ENCODE assay signal across 8 mouse cellular contexts in the genomic region with DNA sequence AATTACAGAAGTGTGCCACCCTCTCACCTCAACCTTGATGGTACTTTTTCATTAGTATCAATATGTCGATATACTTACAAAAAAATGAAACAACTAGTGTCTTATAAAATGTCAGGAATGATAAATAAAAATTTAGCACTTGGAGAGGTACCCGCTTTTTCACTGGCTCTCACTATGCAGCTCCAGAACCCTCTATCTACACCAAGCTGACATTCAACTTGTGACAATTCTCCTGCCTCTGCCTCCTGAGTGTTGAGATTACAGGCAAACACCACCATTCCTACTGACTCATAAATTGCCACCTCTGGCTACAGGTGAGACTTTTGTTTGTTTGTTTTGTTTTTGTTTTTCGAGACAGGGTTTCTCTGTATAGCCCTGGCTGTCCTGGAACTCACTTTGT. TPM values are rescaled to one million over a fixed set of nuclear protein-coding genes. Genes with fewer than 3 reads are reported as not detected.
DNase-seq lines count a peak whose midpoint lies in the region; ATAC-seq and TF ChIP-seq lines count a peak whose summit lies in the region.

No protein-coding gene starts in this region.

- peak overlapping the region; percentile 66 for H3K4me2 ChIP-seq in forebrain, embryonic 14.5 days (ENCODE audit: low read length)
- H3K4me2 ChIP-seq in liver, embryonic 16.5 days (ENCODE audit: low read depth, low read length) = peak overlapping the region; percentile 60

- H3K27ac ChIP-seq in heart, adult 2 months = peak overlapping the region; percentile 89
- H3K27ac ChIP-seq in forebrain, embryonic 14.5 days (ENCODE audit: low read depth, low read length) = no peak overlapping the region
- H3K27ac ChIP-seq in liver, embryonic 16.5 days (ENCODE audit: low read length) = peak overlapping the region; percentile 21; the same call in 1 of the 2 replicates

- TF ChIP-seq POLR2A in heart, adult 2 months (IDR thresholded peaks at IDR 0.05; ENCODE audit: insufficient read depth, low read depth, low read length) = no peak

- intact Hi-C loops in heart, adult 2 months (cut with DNase I) = loop anchor here (5.0 to 10.0 kb wide), 2 partner anchors 54 to 116 kb away; partner anchors contain the start of genes Katna1 and Nup43
- intact Hi-C loops in heart, postnatal 25 days (cut with DNase I) = no loop called here
- intact Hi-C loops in gastrocnemius, postnatal 36 days (cut with DNase I) = no loop called here

- no peaks in the 10 kb centered on the region; the same call in 1 of the 2 replicates for H3K79me2 ChIP-seq in heart, adult 2 months (replicated peaks; ENCODE audit: control insufficient read depth, insufficient read depth, low read length)

- no peaks in the 10 kb centered on the region for H3K9me3 ChIP-seq in forebrain, embryonic 14.5 days (replicated peaks; ENCODE audit: control insufficient read depth, low read length)
- no peaks in the 10 kb centered on the region for H3K9me3 ChIP-seq in liver, embryonic 16.5 days (replicated peaks; ENCODE audit: control insufficient read depth, low read length)

- peaks cover 3% of the 10 kb centered on the region; the same call in 1 of the 2 replicates for H3K4me1 ChIP-seq in heart, adult 2 months (ENCODE audit: control insufficient read depth, insufficient read depth, low read length)
- peaks cover 4% of the 10 kb centered on the region; the same call in 1 of the 2 replicates for H3K4me1 ChIP-seq in forebrain, embryonic 14.5 days (ENCODE audit: control insufficient read depth, insufficient read depth, low read length)
- peaks cover 6% of the 10 kb centered on the region; the same call in 1 of the 2 replicates for H3K4me1 ChIP-seq in liver, embryonic 16.5 days (ENCODE audit: control insufficient read depth, low read depth, low read length)

- no peak for DNase-seq in heart, adult 2 months
- no peak for DNase-seq in heart, postnatal 25 days (ENCODE audit: low spot score)
- DNase-seq in forebrain, embryonic 14.5 days (ENCODE audit: low spot score) = no peak
- DNase-seq in spleen, postnatal 4 days (ENCODE audit: low spot score in 2 of 2) = no peak
- DNase-seq in gastrocnemius, postnatal 36 days = no peak

- no peak for TF ChIP-seq EP300 in heart, adult 2 months (IDR thresholded peaks at IDR 0.05; ENCODE audit: insufficient read depth, low read depth, low read length)

- ATAC-seq in CD4-positive, CD25-positive, alpha-beta regulatory T cell, adult 4 months = peak; percentile 7
- peak; percentile 14 for ATAC-seq in forebrain, embryonic 14.5 days
- no peak for ATAC-seq in liver, embryonic 16.5 days (ENCODE audit: low read depth)
- ATAC-seq in activated CD4-positive, CD25-positive, alpha-beta regulatory T cell, adult 4 months = no peak

- TF ChIP-seq CTCF in heart, adult 2 months (IDR thresholded peaks at IDR 0.05) = no peak

- 47% methylated on average over 3 of the region's 3 CpGs for WGBS in heart, adult 2 months
- WGBS in forebrain, embryonic 14.5 days = 59% methylated on average over 3 of the region's 3 CpGs
- WGBS in liver, embryonic 16.5 days (ENCODE audit: insufficient replicate concordance) = 43% methylated on average over 3 of the region's 3 CpGs

- no peaks in the 10 kb centered on the region for H3K27me3 ChIP-seq in heart, adult 2 months (ENCODE audit: control insufficient read depth, insufficient read depth, low read length)
- no peaks in the 10 kb centered on the region for H3K27me3 ChIP-seq in forebrain, embryonic 14.5 days (replicated peaks; ENCODE audit: control insufficient read depth, insufficient read depth, low read length)
- H3K27me3 ChIP-seq in liver, embryonic 16.5 days (ENCODE audit: control insufficient read depth, insufficient read depth, low read depth, low read length) = no peaks in the 10 kb centered on the region

- peak overlapping the region; percentile 95 for H3K4me3 ChIP-seq in heart, adult 2 months
- peak overlapping the region; percentile 92 for H3K4me3 ChIP-seq in forebrain, embryonic 14.5 days (ENCODE audit: low read depth, low read length)
- peak overlapping the region; percentile 92 for H3K4me3 ChIP-seq in liver, embryonic 16.5 days (ENCODE audit: low read depth, low read length)

- H3K9ac ChIP-seq in heart, adult 2 months (ENCODE audit: low read depth, low read length) = peak overlapping the region; percentile 60
- H3K9ac ChIP-seq in forebrain, embryonic 14.5 days (ENCODE audit: low read length) = peak overlapping the region; percentile 82; the same call in 1 of the 2 replicates
- H3K9ac ChIP-seq in liver, embryonic 16.5 days (ENCODE audit: low read depth, low read length) = peak overlapping the region; percentile 23; the same call in 1 of the 2 replicates

- H3K36me3 ChIP-seq in heart, adult 2 months (ENCODE audit: control insufficient read depth, insufficient read depth, low read length) = peaks cover 16% of the 10 kb centered on the region
- 0 out of 2 replicates have a peak, but pooled peaks cover 2% of the 10 kb centered on the region for H3K36me3 ChIP-seq in forebrain, embryonic 14.5 days (ENCODE audit: control insufficient read depth, insufficient read depth, low read length)
- H3K36me3 ChIP-seq in liver, embryonic 16.5 days (ENCODE audit: control insufficient read depth, insufficient read depth) = no peaks in the 10 kb centered on the region

RNA-seq across cellular contexts. Expression of gene Ginm1, which starts 11.4 kb away (rescaled TPM):
- 100 to 1,000 TPM in 1 of 2 experiments, 10 to 100 TPM in 1; 94.5 to 123 TPM for total RNA-seq in heart, adult 2 months (2021)
- 39.6 and 65.7 TPM in 2 replicates for polyA plus RNA-seq in heart, adult 2 months (2012; rRNA removed)
- 100 to 1,000 TPM; 111 to 113 TPM for total RNA-seq in heart, postnatal 25 days (2021)
- polyA plus RNA-seq in CD4-positive, CD25-positive, alpha-beta regulatory T cell, adult 4 months (2017; shearing (Covaris generic)) = 10 to 100 TPM; 71.5 to 79.6 TPM
- 47.5 and 54.2 TPM in 2 replicates for polyA plus RNA-seq in forebrain, embryonic 14.5 days (2014; fragmentation: Nextera tagmentation; extraction: Ambion mirVana)
- 26.6 and 27.1 TPM in 2 replicates for polyA plus RNA-seq in liver, embryonic 16.5 days (2015; fragmentation: Nextera tagmentation; extraction: Ambion mirVana)
- 10 to 100 TPM; 60.7 to 68.8 TPM for polyA plus RNA-seq in activated CD4-positive, CD25-positive, alpha-beta regulatory T cell, adult 4 months (2017; shearing (Covaris generic))
- total RNA-seq in gastrocnemius, postnatal 36 days (2021) = 100 to 1,000 TPM in 1 of 2 experiments, 10 to 100 TPM in 1; 75.8 to 106 TPM

RNA-seq across cellular contexts. Expression of gene Ppil4, which starts 11.5 kb away (rescaled TPM):
- 10 to 100 TPM; 14.8 to 15.3 TPM for total RNA-seq in heart, adult 2 months (2021)
- 5.3 and 7.2 TPM in 2 replicates for polyA plus RNA-seq in heart, adult 2 months (2012; rRNA removed)
- 10 to 100 TPM; 14.7 to 15.2 TPM for total RNA-seq in heart, postnatal 25 days (2021)
- 10 to 100 TPM; 76.4 to 77.5 TPM for polyA plus RNA-seq in CD4-positive, CD25-positive, alpha-beta regulatory T cell, adult 4 months (2017; shearing (Covaris generic))
- 47.6 and 53.7 TPM in 2 replicates for polyA plus RNA-seq in forebrain, embryonic 14.5 days (2014; fragmentation: Nextera tagmentation; extraction: Ambion mirVana)
- polyA plus RNA-seq in liver, embryonic 16.5 days (2015; fragmentation: Nextera tagmentation; extraction: Ambion mirVana) = 20.2 and 21.5 TPM in 2 replicates
- 10 to 100 TPM; 63.9 to 74.0 TPM for polyA plus RNA-seq in activated CD4-positive, CD25-positive, alpha-beta regulatory T cell, adult 4 months (2017; shearing (Covaris generic))
- total RNA-seq in gastrocnemius, postnatal 36 days (2021) = 10 to 100 TPM in 1 of 2 experiments, 1 to 10 TPM in 1; 9.2 to 11.5 TPM

RNA-seq across cellular contexts. Expression of gene Zc3h12d, which starts 51.1 kb away (rescaled TPM):
- total RNA-seq in heart, adult 2 months (2021) = under 1 TPM; 0.21 to 0.32 TPM
- polyA plus RNA-seq in heart, adult 2 months (2012; rRNA removed) = 0.35 and 0.50 TPM in 2 replicates
- under 1 TPM; 0.18 to 0.25 TPM for total RNA-seq in heart, postnatal 25 days (2021)
- 10 to 100 TPM; 51.7 to 87.3 TPM for polyA plus RNA-seq in CD4-positive, CD25-positive, alpha-beta regulatory T cell, adult 4 months (2017; shearing (Covaris generic))
- polyA plus RNA-seq in forebrain, embryonic 14.5 days (2014; fragmentation: Nextera tagmentation; extraction: Ambion mirVana) = 0.05 TPM in 1 of 2 replicates, not detected in the other
- polyA plus RNA-seq in liver, embryonic 16.5 days (2015; fragmentation: Nextera tagmentation; extraction: Ambion mirVana) = 0.71 and 1.2 TPM in 2 replicates
- 10 to 100 TPM; 30.6 to 51.3 TPM for polyA plus RNA-seq in activated CD4-positive, CD25-positive, alpha-beta regulatory T cell, adult 4 months (2017; shearing (Covaris generic))
- total RNA-seq in gastrocnemius, postnatal 36 days (2021) = under 1 TPM; 0.05 to 0.12 TPM

RNA-seq across cellular contexts. Expression of gene Katna1, which starts 55.4 kb away (rescaled TPM):
- 10 to 100 TPM; 11.9 to 14.2 TPM for total RNA-seq in heart, adult 2 months (2021)
- polyA plus RNA-seq in heart, adult 2 months (2012; rRNA removed) = 3.7 and 4.4 TPM in 2 replicates
- 10 to 100 TPM; 12.6 to 14.3 TPM for total RNA-seq in heart, postnatal 25 days (2021)
- 10 to 100 TPM; 79.6 to 87.1 TPM for polyA plus RNA-seq in CD4-positive, CD25-positive, alpha-beta regulatory T cell, adult 4 months (2017; shearing (Covaris generic))
- polyA plus RNA-seq in forebrain, embryonic 14.5 days (2014; fragmentation: Nextera tagmentation; extraction: Ambion mirVana) = 45.2 and 45.9 TPM in 2 replicates
- 27.0 and 29.2 TPM in 2 replicates for polyA plus RNA-seq in liver, embryonic 16.5 days (2015; fragmentation: Nextera tagmentation; extraction: Ambion mirVana)
- 10 to 100 TPM; 77.4 to 78.9 TPM for polyA plus RNA-seq in activated CD4-positive, CD25-positive, alpha-beta regulatory T cell, adult 4 months (2017; shearing (Covaris generic))
- 10 to 100 TPM; 10.4 to 10.8 TPM for total RNA-seq in gastrocnemius, postnatal 36 days (2021)

Comparison
In these comparisons a context has a peak if more than half of its experiments do, and no peak if none do; other contexts are left out.
1. H3K9ac ChIP-seq: peak in every context shown above with its lines; median percentile 82 in forebrain, embryonic 14.5 days; 60 in heart, adult 2 months; 23 in liver, embryonic 16.5 days.
2. ATAC-seq: peak in CD4-positive, CD25-positive, alpha-beta regulatory T cell, adult 4 months (single experiment) and forebrain, embryonic 14.5 days (single experiment); none in liver, embryonic 16.5 days (single experiment) and activated CD4-positive, CD25-positive, alpha-beta regulatory T cell, adult 4 months (single experiment).
3. RNA of gene Zc3h12d, which starts 51.1 kb away (polyA plus RNA-seq): 51.7 to 87.3 TPM in CD4-positive, CD25-positive, alpha-beta regulatory T cell, adult 4 months and 30.6 to 51.3 TPM in activated CD4-positive, CD25-positive, alpha-beta regulatory T cell, adult 4 months; 0.71 to 1.2 TPM in liver, embryonic 16.5 days, 0.35 to 0.50 TPM in heart, adult 2 months and 0.05 TPM in forebrain, embryonic 14.5 days; every median in the first group is over 10 times any median in the second.
4. Peak in every context shown above with its lines, with median percentiles within 50 percentile points of each other: H3K4me3 ChIP-seq.